Mouse (Mus musculus) stomach, postnatal 0 days (tissue): ENCODE results near the gene Olfr54. TPM values are rescaled to one million over a fixed set of nuclear protein-coding genes. Genes with fewer than 3 reads are reported as not detected.

ENCODE experiments used
- ATAC-seq: fragments of 200-750 bp; cut with Nextera tagmentation; 2 replicates; pipeline ENCODE4 v1.8.0; 2017; ENCODE audit not compliant: low FRiP score, low TSS enrichment
- DNase-seq: peaks from one replicate; pipeline ENCODE4 v3.0.0-alpha.2; 2016; ENCODE audit warnings: low spot score
- H3K27ac ChIP-seq: fragments of 300-500 bp; sonication (generic); replicated peaks from 2 replicates; pipeline ENCODE4 v1.5.1; 2014; ENCODE audit warnings: mild to moderate bottlenecking, control low read depth
- H3K27me3 ChIP-seq: fragments of 300-500 bp; sonication (generic); 2 replicates; pipeline ENCODE4 v1.6.1; 2014; ENCODE audit warnings: low read length; ENCODE audit not compliant: control insufficient read depth, insufficient read depth
- H3K36me3 ChIP-seq: fragments of 300-500 bp; sonication (generic); 2 replicates; pipeline ENCODE4 v1.6.1; 2014; ENCODE audit warnings: low read length, mixed read lengths; ENCODE audit not compliant: control insufficient read depth, insufficient read depth
- H3K4me1 ChIP-seq: fragments of 300-500 bp; sonication (generic); replicated peaks from 2 replicates; pipeline ENCODE4 v1.6.1; 2014; ENCODE audit warnings: antibody characterized with exemption; ENCODE audit not compliant: control insufficient read depth, insufficient read depth
- H3K4me2 ChIP-seq: fragments of 300-500 bp; sonication (generic); replicated peaks from 2 replicates; pipeline ENCODE4 v1.6.1; 2014; ENCODE audit warnings: low read depth, mild to moderate bottlenecking, control low read depth, moderate library complexity
- H3K4me3 ChIP-seq: fragments of 300-500 bp; sonication (generic); 2 replicates; pipeline ENCODE4 v1.5.1; 2014; ENCODE audit warnings: low read depth, low read length, control low read depth
- H3K9ac ChIP-seq: fragments of 300-500 bp; sonication (generic); 2 replicates; pipeline ENCODE4 v1.6.1; 2014; ENCODE audit warnings: mild to moderate bottlenecking, low read length, control low read depth, mixed read lengths
- H3K9me3 ChIP-seq: fragments of 300-500 bp; sonication (generic); 2 replicates; pipeline ENCODE4 v1.6.1; 2016; ENCODE audit warnings: low read length; ENCODE audit not compliant: control insufficient read depth
- CTCF ChIP-seq: IDR thresholded peaks from 2 replicates; pipeline ENCODE4 v1.5.1; 2016; ENCODE audit warnings: antibody characterized with exemption, low read depth, mild to moderate bottlenecking, moderate library complexity
- EP300 ChIP-seq: optimal IDR thresholded peaks from 2 replicates; pipeline ENCODE3; 2016; ENCODE audit warnings: antibody characterized with exemption
- WGBS: fragments of 180-500 bp; shearing (Covaris S2); extraction: QIAGEN DNeasy Blood & Tissue Kit; methylation state at CpG from one replicate; pipeline ENCODE4 v1.1.7; 2014; 5-methylcytosine and 5-hydroxymethylcytosine counted together
- polyA plus RNA-seq: library from polyadenylated mRNA; unstranded; fragments of >200 nt; fragmentation: Nextera tagmentation; extraction: Ambion mirVana; gene quantifications from 2 replicates; pipeline ENCODE4 v1.2.1, GENCODE M21; 2015

Gene Olfr54
- polyA plus RNA-seq, 1 experiment from 2014 or later = not detected

- WGBS = 14% methylated on average over 14 of the region's 14 CpGs
- Histone ChIP-seq H3K9me3 (no peaks in the 10 kb centered on the region), H3K4me3 (peak overlapping the region; percentile 82), H3K27ac (no peak overlapping the region), H3K4me2 (peak overlapping the region; percentile 63), H3K4me1 (no peaks in the 10 kb centered on the region), H3K27me3 (no peaks in the 10 kb centered on the region), H3K9ac (peak overlapping the region; percentile 77), H3K36me3 (no peaks in the 10 kb centered on the region)
- no peak for DNase-seq
- no peak for ATAC-seq
- TF ChIP-seq CTCF (no peak), EP300 (no peak)
These were observed 45.6 kb downstream of the Olfr54 start for GRCm38 (mm10) chr11:51059640-51060039.

GRCm38 (mm10) chr11:51060981-51061380 lies 46.9 kb downstream of the Olfr54 start:
- H3K9me3 ChIP-seq = no peaks in the 10 kb centered on the region
- TF ChIP-seq CTCF (no peak), EP300 (no peak)
- WGBS = 86% methylated on average over 6 of the region's 6 CpGs
- H3K27ac ChIP-seq = no peak overlapping the region
- no peaks in the 10 kb centered on the region for H3K4me1 ChIP-seq
- ATAC-seq (no peak), DNase-seq (no peak)
- no peak overlapping the region for H3K4me3 ChIP-seq
- no peak overlapping the region for H3K9ac ChIP-seq
- no peaks in the 10 kb centered on the region for H3K36me3 ChIP-seq
- H3K27me3 ChIP-seq = no peaks in the 10 kb centered on the region
- no peak overlapping the region for H3K4me2 ChIP-seq

- DNase-seq = no peak
- Histone ChIP-seq H3K27ac (no peak overlapping the region), H3K27me3 (no peaks in the 10 kb centered on the region), H3K4me3 (no peak overlapping the region), H3K4me1 (no peaks in the 10 kb centered on the region), H3K9ac (no peak overlapping the region), H3K4me2 (no peak overlapping the region), H3K36me3 (peaks cover 2% of the 10 kb centered on the region; the same call in 1 of the 2 replicates), H3K9me3 (no peaks in the 10 kb centered on the region)
- WGBS = 59% methylated on average over 7 of the region's 7 CpGs
- TF ChIP-seq CTCF (no peak), EP300 (no peak)
- ATAC-seq = no peak
These were observed 49.2 kb downstream of the Olfr54 start for GRCm38 (mm10) chr11:51063276-51063675.

GRCm38 (mm10) chr11:51063841-51064240 lies 49.8 kb downstream of the Olfr54 start:
- peaks cover 5% of the 10 kb centered on the region for H3K36me3 ChIP-seq
- H3K4me3 ChIP-seq = no peak overlapping the region
- ATAC-seq (no peak), DNase-seq (no peak)
- H3K4me1 ChIP-seq = no peaks in the 10 kb centered on the region
- H3K9me3 ChIP-seq = no peaks in the 10 kb centered on the region
- H3K27ac ChIP-seq = no peak overlapping the region
- H3K9ac ChIP-seq = no peak overlapping the region
- H3K27me3 ChIP-seq = no peaks in the 10 kb centered on the region
- 88% methylated on average over 8 of the region's 8 CpGs for whole genome bisulfite sequencing
- H3K4me2 ChIP-seq = no peak overlapping the region
- no peak for TF ChIP-seq EP300

Other genes starting within 250 kb of the Olfr54 start
- 4.9 and 5.4 TPM in 2 replicates for gene Zfp354c, start 186.5 kb upstream of the Olfr54 start, polyA plus RNA-seq
- 0.30 and 0.31 TPM in 2 replicates for gene Zfp879, start 172.7 kb upstream of the Olfr54 start, polyA plus RNA-seq
- gene Grm6, start 163.6 kb upstream of the Olfr54 start, polyA plus RNA-seq = 0.06 TPM in 1 of 2 replicates, not detected in the other
- gene Zfp454, start 126.6 kb upstream of the Olfr54 start, polyA plus RNA-seq = 1.6 and 1.9 TPM in 2 replicates
- 3.9 and 4.6 TPM in 2 replicates for gene Zfp2, start 98.1 kb upstream of the Olfr54 start, polyA plus RNA-seq
- gene Zfp354b, start 82.6 kb upstream of the Olfr54 start, polyA plus RNA-seq = 0.54 and 0.61 TPM in 2 replicates
- gene 4933414I15Rik, start 70.5 kb upstream of the Olfr54 start, polyA plus RNA-seq = 0.07 TPM in 1 of 2 replicates, not detected in the other
- gene Prop1, start 60.5 kb upstream of the Olfr54 start, polyA plus RNA-seq = not detected in 2 replicates
- gene Olfr1378, start 47.7 kb upstream of the Olfr54 start, polyA plus RNA-seq = not detected in 2 replicates
- not detected in 2 replicates for gene Olfr1377, start 32.3 kb upstream of the Olfr54 start, polyA plus RNA-seq
- not detected in 2 replicates for gene Olfr51, start 10.6 kb upstream of the Olfr54 start, polyA plus RNA-seq
- gene Olfr1375, start 33.9 kb downstream of the Olfr54 start, polyA plus RNA-seq = not detected in 2 replicates
- gene Zfp354a, start 45.0 kb downstream of the Olfr54 start, polyA plus RNA-seq = 2.6 and 2.8 TPM in 2 replicates
- not detected in 2 replicates for gene Gm12569, start 206.2 kb downstream of the Olfr54 start, polyA plus RNA-seq
- 47.7 and 48.7 TPM in 2 replicates for gene Clk4, start 247.5 kb downstream of the Olfr54 start, polyA plus RNA-seq
- 0.17 and 0.25 TPM in 2 replicates for gene BC049762, start 248.8 kb downstream of the Olfr54 start, polyA plus RNA-seq